Mouse (Mus musculus): ENCODE results near the gene Pdlim7.

Gene Pdlim7

GRCm38 (mm10) chr13:55486029-55486794 lies 27.3 kb downstream of the Pdlim7 start:
- peak; percentile 33 for DNase-seq (ENCODE audit: extremely low spot score)

GRCm38 (mm10) chr13:55484520-55485088 lies 28.9 kb downstream of the Pdlim7 start:
- DNase-seq (ENCODE audit: extremely low spot score): no peak

- DNase-seq (ENCODE audit: extremely low spot score): peak; percentile 57
These were observed 29.9 kb downstream of the Pdlim7 start for GRCm38 (mm10) chr13:55483593-55483992.

- DNase-seq (ENCODE audit: extremely low spot score): no peak
These were observed 30.4 kb downstream of the Pdlim7 start for GRCm38 (mm10) chr13:55483071-55483470.

- DNase-seq (ENCODE audit: extremely low spot score): no peak
These were observed 30.9 kb downstream of the Pdlim7 start for GRCm38 (mm10) chr13:55482542-55482941.

GRCm38 (mm10) chr13:55479929-55480328 lies 33.5 kb downstream of the Pdlim7 start:
- DNase-seq (ENCODE audit: extremely low spot score): no peak

GRCm38 (mm10) chr13:55479008-55479407 lies 34.5 kb downstream of the Pdlim7 start:
- no peak for DNase-seq (ENCODE audit: extremely low spot score)

- DNase-seq (ENCODE audit: extremely low spot score): peak; percentile 41
These were observed 35.4 kb downstream of the Pdlim7 start for GRCm38 (mm10) chr13:55478036-55478435.

GRCm38 (mm10) chr13:55477492-55477891 lies 36.0 kb downstream of the Pdlim7 start:
- DNase-seq (ENCODE audit: extremely low spot score): no peak

GRCm38 (mm10) chr13:55476256-55476655 lies 37.2 kb downstream of the Pdlim7 start:
- DNase-seq (ENCODE audit: extremely low spot score): no peak

GRCm38 (mm10) chr13:55475750-55476149 lies 37.7 kb downstream of the Pdlim7 start:
- DNase-seq (ENCODE audit: extremely low spot score): no peak

- peak; percentile 63 for DNase-seq (ENCODE audit: extremely low spot score)
These were observed 38.8 kb downstream of the Pdlim7 start for GRCm38 (mm10) chr13:55474621-55475069.

- no peak for DNase-seq (ENCODE audit: extremely low spot score)
These were observed 39.5 kb downstream of the Pdlim7 start for GRCm38 (mm10) chr13:55473961-55474360.

GRCm38 (mm10) chr13:55473076-55473831 lies 40.2 kb downstream of the Pdlim7 start:
- DNase-seq (ENCODE audit: extremely low spot score): peak; percentile 76

GRCm38 (mm10) chr13:55472132-55473022 lies 41.1 kb downstream of the Pdlim7 start:
- peak; percentile 73 for DNase-seq (ENCODE audit: extremely low spot score)

GRCm38 (mm10) chr13:55471819-55472131 lies 41.7 kb downstream of the Pdlim7 start:
- no peak for DNase-seq (ENCODE audit: extremely low spot score)

- DNase-seq (ENCODE audit: extremely low spot score): peak; percentile 96
These were observed 42.2 kb downstream of the Pdlim7 start for GRCm38 (mm10) chr13:55471156-55471818.

- no peak for DNase-seq (ENCODE audit: extremely low spot score)
These were observed 43.1 kb downstream of the Pdlim7 start for GRCm38 (mm10) chr13:55470372-55470771.

- DNase-seq (ENCODE audit: extremely low spot score): peak; percentile 52
These were observed 44.5 kb downstream of the Pdlim7 start for GRCm38 (mm10) chr13:55468851-55469560.

GRCm38 (mm10) chr13:55465830-55466440 lies 47.5 kb downstream of the Pdlim7 start:
- no peak for DNase-seq (ENCODE audit: extremely low spot score)
